Mouse (Mus musculus): ENCODE measurements around the gene Ephb4.

- TF ChIP-seq CTCF (IDR thresholded peaks at IDR 0.05; ENCODE audit: insufficient read depth, low read depth, low read length): no peak
- TF ChIP-seq POLR2A (IDR thresholded peaks at IDR 0.05; ENCODE audit: insufficient read depth, low read depth, low read length): no peak
Measured at GRCm38 (mm10) chr5:137330910-137331309, 19.0 kb upstream of the Ephb4 start.

Data from olfactory bulb, adult 2 months (tissue).